Mouse (Mus musculus): ENCODE results near the gene Cacna2d1.

- no peak for TF ChIP-seq CTCF (IDR thresholded peaks at IDR 0.05 in 2 of 3, conservative IDR thresholded peaks at IDR 0.05 in 1 of 3; ENCODE audit: control insufficient read depth in 1 of 3, insufficient read depth in 1 of 3, low read depth in 2 of 3, low read length in 3 of 3, poor library complexity in 1 of 3, severe bottlenecking in 1 of 3)
- no peak for TF ChIP-seq USF1 (IDR thresholded peaks at IDR 0.05; ENCODE audit: low read depth, low read length)
- no peak for TF ChIP-seq MAX (IDR thresholded peaks at IDR 0.05; ENCODE audit: low read length)
- no peak for TF ChIP-seq GABPA (IDR thresholded peaks at IDR 0.05; ENCODE audit: low read depth, low read length)
Observed at GRCm38 (mm10) chr5:15935831-15936710, 1.6 kb downstream of the Cacna2d1 start.
